Mouse (Mus musculus): ENCODE data around the gene Snx29. TPM values are rescaled to one million over a fixed set of nuclear protein-coding genes. Genes with fewer than 3 reads are reported as not detected.
"Not testable (repeated sequence)": the region's sequence is repeated elsewhere in the genome, so short reads cannot be mapped to it uniquely, and the experiment has no call there.

Snx29 gene
- polyA plus RNA-seq, 1 experiment from 2014 or later: 4.0 TPM

- WGBS (ENCODE audit: insufficient replicate concordance): 61% methylated on average over 8 of the region's 8 CpGs
- H3K27ac ChIP-seq (replicated peaks): no peak overlapping the region
- no peak overlapping the region for H3K4me2 ChIP-seq
- H3K27me3 ChIP-seq: no peaks in the 10 kb centered on the region
- H3K9ac ChIP-seq: no peak overlapping the region
- H3K9me3 ChIP-seq (replicated peaks): no peaks in the 10 kb centered on the region
- peaks cover 4% of the 10 kb centered on the region for H3K36me3 ChIP-seq (replicated peaks)
- H3K4me1 ChIP-seq (replicated peaks): no peaks in the 10 kb centered on the region
- ATAC-seq (ENCODE audit: insufficient read depth): no peak
- H3K4me3 ChIP-seq (replicated peaks): no peak overlapping the region
Measured at GRCm38 (mm10) chr16:11407932-11408620, 85.4 kb downstream of the Snx29 start.

GRCm38 (mm10) chr16:11408726-11409125, 86.0 kb downstream of the Snx29 start:
- H3K4me1 ChIP-seq (replicated peaks): no peaks in the 10 kb centered on the region
- H3K9me3 ChIP-seq (replicated peaks): no peaks in the 10 kb centered on the region
- H3K4me2 ChIP-seq: no peak overlapping the region
- 68% methylated on average over 4 of the region's 4 CpGs for WGBS (ENCODE audit: insufficient replicate concordance)
- no peak overlapping the region for H3K9ac ChIP-seq
- H3K27me3 ChIP-seq: no peaks in the 10 kb centered on the region
- ATAC-seq (ENCODE audit: insufficient read depth): no peak
- no peak overlapping the region for H3K4me3 ChIP-seq (replicated peaks)
- no peaks in the 10 kb centered on the region for H3K36me3 ChIP-seq (replicated peaks)
- H3K27ac ChIP-seq (replicated peaks): no peak overlapping the region

DNA sequence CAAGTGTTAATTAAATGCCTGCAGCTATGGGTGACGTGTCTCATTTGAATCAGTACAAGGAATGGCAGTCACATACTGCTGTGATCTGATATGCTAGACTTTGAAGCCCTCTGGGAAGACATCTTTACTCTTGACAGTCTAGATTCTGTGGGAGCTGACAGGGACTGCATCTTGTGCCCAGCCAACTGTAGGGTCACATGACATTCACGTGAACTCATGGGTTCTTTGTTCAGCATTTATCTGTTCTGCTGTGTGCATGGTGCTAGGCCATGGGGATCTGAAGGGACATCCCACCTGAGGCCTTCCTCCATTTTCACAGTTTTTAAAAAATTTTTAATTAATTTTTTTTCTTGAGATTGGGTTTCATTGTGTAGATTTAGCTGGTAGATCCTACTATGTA, 91.9 kb downstream of the Snx29 start:
- no peaks in the 10 kb centered on the region for H3K9me3 ChIP-seq (replicated peaks)
- no peaks in the 10 kb centered on the region for H3K4me1 ChIP-seq (replicated peaks)
- H3K36me3 ChIP-seq (replicated peaks): no peaks in the 10 kb centered on the region
- H3K9ac ChIP-seq: no peak overlapping the region
- no peak for ATAC-seq (ENCODE audit: insufficient read depth)
- no peaks in the 10 kb centered on the region for H3K27me3 ChIP-seq
- no peak overlapping the region for H3K27ac ChIP-seq (replicated peaks)
- H3K4me2 ChIP-seq: no peak overlapping the region
- no peak overlapping the region for H3K4me3 ChIP-seq (replicated peaks)
- 59% methylated on average over 2 of the region's 2 CpGs for WGBS (ENCODE audit: insufficient replicate concordance)

DNA sequence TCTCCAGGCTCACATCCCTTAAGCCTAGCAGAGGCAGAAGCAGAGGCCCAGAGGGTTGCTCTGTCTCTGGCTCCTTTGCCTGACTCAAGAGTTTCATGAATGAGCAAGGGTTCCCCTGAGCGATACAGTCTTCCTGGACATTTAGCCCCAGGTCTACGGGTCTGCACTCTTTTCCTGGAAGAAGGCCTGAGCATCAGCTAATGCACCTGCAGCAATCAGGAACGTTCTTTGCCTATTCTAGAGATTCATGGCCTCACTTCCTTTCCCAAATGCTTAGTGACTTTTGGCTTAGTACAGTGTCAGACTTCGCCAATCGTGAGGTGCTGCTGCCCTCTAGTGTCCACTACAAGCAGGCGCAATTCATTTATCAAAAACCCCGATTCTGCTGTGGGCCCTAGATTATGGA, 95.5 kb downstream of the Snx29 start:
- Histone ChIP-seq H3K9me3 (replicated peaks) (no peaks in the 10 kb centered on the region), H3K27me3 (no peaks in the 10 kb centered on the region), H3K4me2 (no peak overlapping the region), H3K4me3 (replicated peaks) (no peak overlapping the region), H3K4me1 (replicated peaks) (peaks cover 26% of the 10 kb centered on the region), H3K36me3 (replicated peaks) (no peaks in the 10 kb centered on the region), H3K9ac (no peak overlapping the region), H3K27ac (replicated peaks) (no peak overlapping the region)
- WGBS (ENCODE audit: insufficient replicate concordance): 17% methylated on average over 7 of the region's 7 CpGs
- no peak for ATAC-seq (ENCODE audit: insufficient read depth)

GRCm38 (mm10) chr16:11420311-11421080, 97.8 kb downstream of the Snx29 start:
- Histone ChIP-seq H3K27ac (replicated peaks) (no peak overlapping the region), H3K9ac (no peak overlapping the region), H3K27me3 (no peaks in the 10 kb centered on the region), H3K9me3 (replicated peaks) (no peaks in the 10 kb centered on the region), H3K4me1 (replicated peaks) (peaks cover 26% of the 10 kb centered on the region), H3K4me3 (replicated peaks) (no peak overlapping the region), H3K4me2 (no peak overlapping the region), H3K36me3 (replicated peaks) (no peaks in the 10 kb centered on the region)
- 45% methylated on average over 12 of the region's 12 CpGs for WGBS (ENCODE audit: insufficient replicate concordance)
- no peak for ATAC-seq (ENCODE audit: insufficient read depth)

GRCm38 (mm10) chr16:11422165-11422564, 99.5 kb downstream of the Snx29 start:
- 50% methylated on average over 1 of the region's 1 CpGs for WGBS (ENCODE audit: insufficient replicate concordance)
- peak overlapping the region; percentile 47 for H3K4me2 ChIP-seq
- no peak overlapping the region; the same call in 1 of the 2 replicates for H3K9ac ChIP-seq
- no peaks in the 10 kb centered on the region for H3K36me3 ChIP-seq (replicated peaks)
- H3K4me3 ChIP-seq (replicated peaks): no peak overlapping the region
- no peaks in the 10 kb centered on the region for H3K27me3 ChIP-seq
- H3K4me1 ChIP-seq (replicated peaks): peaks cover 26% of the 10 kb centered on the region
- H3K9me3 ChIP-seq (replicated peaks): no peaks in the 10 kb centered on the region
- peak; percentile 80 for ATAC-seq (ENCODE audit: insufficient read depth)
- peak overlapping the region; percentile 48 for H3K27ac ChIP-seq (replicated peaks)

GRCm38 (mm10) chr16:11422889-11423610, 100.3 kb downstream of the Snx29 start:
- WGBS (ENCODE audit: insufficient replicate concordance): 75% methylated on average over 2 of the region's 2 CpGs
- H3K9ac ChIP-seq: no peak overlapping the region
- H3K36me3 ChIP-seq (replicated peaks): no peaks in the 10 kb centered on the region
- ATAC-seq (ENCODE audit: insufficient read depth): no peak
- H3K4me1 ChIP-seq (replicated peaks): peaks cover 26% of the 10 kb centered on the region
- H3K4me2 ChIP-seq: no peak overlapping the region
- H3K27me3 ChIP-seq: no peaks in the 10 kb centered on the region
- 0 out of 2 replicates have a peak overlapping the region, but pooled peaks have one; percentile 48 for H3K27ac ChIP-seq (replicated peaks)
- no peak overlapping the region for H3K4me3 ChIP-seq (replicated peaks)
- no peaks in the 10 kb centered on the region for H3K9me3 ChIP-seq (replicated peaks)

DNA sequence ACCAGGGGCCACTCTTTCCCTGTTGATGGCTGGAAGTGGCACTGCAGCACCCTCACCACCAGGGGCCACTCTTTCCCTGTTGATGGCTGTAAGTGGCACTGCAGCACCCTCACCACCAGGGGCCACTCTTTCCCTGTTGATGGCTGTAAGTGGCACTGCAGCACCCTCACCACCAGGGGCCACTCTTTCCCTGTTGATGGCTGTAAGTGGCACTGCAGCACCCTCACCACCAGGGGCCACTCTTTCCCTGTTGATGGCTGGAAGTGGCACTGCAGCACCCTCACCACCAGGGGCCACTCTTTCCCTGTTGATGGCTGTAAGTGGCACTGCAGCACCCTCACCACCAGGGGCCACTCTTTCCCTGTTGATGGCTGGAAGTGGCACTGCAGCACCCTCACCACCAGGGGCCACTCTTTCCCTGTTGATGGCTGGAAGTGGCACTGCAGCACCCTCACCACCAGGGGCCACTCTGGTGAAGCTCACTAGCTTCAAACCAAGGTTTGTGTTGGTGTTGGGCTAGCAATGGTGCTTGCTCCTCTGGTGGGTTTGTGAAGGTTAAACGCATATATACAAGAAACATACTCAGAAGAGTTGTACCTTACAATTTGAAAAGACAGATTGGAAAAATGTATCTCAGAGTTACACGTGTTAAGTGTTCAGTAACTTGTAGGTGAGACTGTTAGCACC, 101.0 kb downstream of the Snx29 start:
- ATAC-seq (ENCODE audit: insufficient read depth); H3K4me2 ChIP-seq; H3K4me3 ChIP-seq (replicated peaks); H3K27ac ChIP-seq (replicated peaks); H3K27me3 ChIP-seq; H3K36me3 ChIP-seq (replicated peaks); H3K9me3 ChIP-seq (replicated peaks); H3K9ac ChIP-seq: not testable (repeated sequence)
- WGBS (ENCODE audit: insufficient replicate concordance): 89% methylated on average over 2 of the region's 2 CpGs
- H3K4me1 ChIP-seq (replicated peaks): peaks cover 26% of the 10 kb centered on the region

- Histone ChIP-seq H3K27ac (replicated peaks) (no peak overlapping the region), H3K36me3 (replicated peaks) (no peaks in the 10 kb centered on the region), H3K4me3 (replicated peaks) (no peak overlapping the region), H3K4me2 (no peak overlapping the region), H3K4me1 (replicated peaks) (peaks cover 26% of the 10 kb centered on the region), H3K27me3 (no peaks in the 10 kb centered on the region), H3K9me3 (replicated peaks) (no peaks in the 10 kb centered on the region), H3K9ac (no peak overlapping the region)
- WGBS (ENCODE audit: insufficient replicate concordance): 80% methylated on average over 9 of the region's 9 CpGs
- no peak for ATAC-seq (ENCODE audit: insufficient read depth)
Measured at GRCm38 (mm10) chr16:11424568-11425145, 101.9 kb downstream of the Snx29 start.

DNA sequence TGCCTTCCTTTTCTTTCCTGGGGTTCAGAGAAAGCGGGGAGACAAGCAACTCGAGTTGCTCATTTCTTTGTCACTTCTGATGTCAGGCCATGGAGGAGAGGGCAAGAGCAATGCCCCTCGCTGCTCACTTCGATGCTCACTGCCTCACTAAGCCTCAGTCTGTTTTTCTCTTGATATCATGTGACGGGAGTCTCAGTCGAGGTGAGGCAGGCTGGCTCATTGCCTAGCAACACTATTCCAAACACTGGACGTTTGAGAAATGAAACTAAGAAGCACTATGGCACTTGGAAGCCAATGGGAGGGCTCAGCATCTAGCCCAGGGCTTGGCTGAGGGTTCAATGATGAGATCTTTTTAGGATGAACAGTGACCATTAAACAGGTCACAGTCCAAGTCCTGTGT, 102.6 kb downstream of the Snx29 start:
- H3K36me3 ChIP-seq (replicated peaks): no peaks in the 10 kb centered on the region
- no peak overlapping the region for H3K4me3 ChIP-seq (replicated peaks)
- no peak overlapping the region for H3K9ac ChIP-seq
- peaks cover 26% of the 10 kb centered on the region for H3K4me1 ChIP-seq (replicated peaks)
- H3K4me2 ChIP-seq: no peak overlapping the region
- no peaks in the 10 kb centered on the region for H3K9me3 ChIP-seq (replicated peaks)
- 57% methylated on average over 7 of the region's 7 CpGs for WGBS (ENCODE audit: insufficient replicate concordance)
- no peak for ATAC-seq (ENCODE audit: insufficient read depth)
- H3K27me3 ChIP-seq: no peaks in the 10 kb centered on the region
- no peak overlapping the region for H3K27ac ChIP-seq (replicated peaks)

All from liver, embryonic 15.5 days (tissue).